Mouse (Mus musculus) mesoderm, embryonic 11.5 days (tissue): Measurements from ENCODE around the gene Dlgap1.
"Not testable (repeated sequence)": the region's sequence is repeated elsewhere in the genome, so short reads cannot be mapped to it uniquely, and the experiment has no call there.

Experiments used
- DNase-seq: peaks from one replicate; pipeline ENCODE4 v3.0.0-alpha.2; 2012; ENCODE audit warnings: low read depth, low spot score

The Dlgap1 gene

DNA sequence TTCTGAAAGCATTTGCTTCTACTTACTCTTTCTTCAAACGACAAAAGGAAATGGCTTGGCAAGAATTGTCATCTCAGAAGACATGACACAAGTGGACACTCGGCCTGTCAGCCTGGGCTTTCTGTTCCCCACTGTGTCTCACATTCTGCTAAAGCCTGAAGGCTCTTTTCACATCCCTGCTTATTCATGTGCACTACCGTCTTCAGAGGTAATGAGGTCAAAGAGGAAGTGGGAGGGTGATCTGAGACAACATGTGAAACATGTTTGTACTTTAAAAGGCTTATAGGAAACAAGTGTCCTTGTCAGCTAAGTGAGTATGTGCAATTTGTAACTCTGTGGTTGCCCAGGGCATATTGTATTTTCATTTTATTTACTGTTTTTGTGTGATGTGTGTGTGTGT, 557.1 kb downstream of the Dlgap1 start:
- no peak for DNase-seq

DNA sequence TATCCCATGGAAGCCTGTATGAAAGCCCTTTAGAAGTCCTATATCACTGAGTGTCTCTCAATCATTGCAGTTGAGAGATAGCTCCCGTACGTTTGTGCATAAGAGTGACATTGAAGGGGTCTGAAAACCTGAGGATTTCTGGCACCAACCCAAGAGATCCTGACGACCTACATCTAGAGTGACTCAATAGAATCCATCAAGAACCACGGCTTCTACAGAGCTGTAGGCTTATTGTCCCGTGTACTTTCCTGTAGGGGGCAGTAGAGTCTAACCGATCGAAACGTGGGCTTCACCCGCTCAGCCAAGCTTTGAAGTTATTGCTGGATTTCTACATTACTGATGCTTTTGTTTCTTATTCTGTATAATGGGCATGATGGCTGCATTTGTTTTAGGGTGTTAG, 558.2 kb downstream of the Dlgap1 start:
- peak; percentile 60 for DNase-seq

DNA sequence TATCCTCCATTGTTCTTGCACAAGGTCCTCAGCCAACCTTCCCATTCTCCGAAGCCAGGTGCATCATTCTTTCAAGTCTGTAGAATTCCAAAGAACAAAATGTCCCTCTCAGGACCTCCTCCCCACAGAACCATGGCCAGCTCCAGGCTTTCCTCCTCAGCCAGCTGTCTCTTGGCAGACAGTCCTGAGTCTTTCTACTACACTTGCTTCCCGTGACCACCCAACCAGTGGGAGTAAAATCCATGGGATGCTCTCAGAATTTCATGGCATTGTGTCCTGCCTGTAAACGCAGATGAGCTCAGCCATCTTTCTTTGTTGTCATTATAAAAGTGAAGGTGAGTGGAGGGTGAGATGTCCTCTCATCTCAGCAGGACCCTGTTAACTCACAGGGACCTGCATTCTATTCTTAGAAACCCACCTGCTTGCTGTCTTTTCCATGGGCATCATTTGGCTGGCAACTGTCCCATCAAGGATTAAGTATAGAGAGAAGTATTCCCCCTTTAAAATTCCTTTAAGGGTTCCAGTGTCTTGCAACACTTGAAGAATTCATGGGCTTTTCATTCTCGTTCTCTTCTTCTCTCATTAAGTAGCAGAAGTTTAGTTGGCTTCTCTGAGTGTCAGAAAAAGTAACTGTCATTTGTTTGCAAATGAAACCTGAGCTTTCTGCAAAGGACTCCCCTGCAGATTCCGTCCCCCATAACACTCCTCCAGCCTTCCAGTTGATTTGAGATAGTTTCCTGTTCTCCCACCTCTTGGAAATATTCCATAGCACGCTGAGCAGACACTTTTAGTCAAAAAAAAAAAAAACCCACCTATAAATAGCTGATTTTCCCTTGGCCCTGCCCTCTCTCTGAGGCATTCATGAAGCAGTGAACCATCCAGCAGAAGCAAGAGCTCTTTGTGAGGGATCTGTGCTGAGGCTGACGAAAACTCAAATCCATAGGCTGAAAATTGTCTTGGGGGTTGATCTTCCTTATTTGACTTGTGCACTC, 559.6 kb downstream of the Dlgap1 start:
- no peak for DNase-seq

- no peak for DNase-seq
Observed at GRCm38 (mm10) chr17:70534321-70534720, 565.4 kb downstream of the Dlgap1 start.

DNA sequence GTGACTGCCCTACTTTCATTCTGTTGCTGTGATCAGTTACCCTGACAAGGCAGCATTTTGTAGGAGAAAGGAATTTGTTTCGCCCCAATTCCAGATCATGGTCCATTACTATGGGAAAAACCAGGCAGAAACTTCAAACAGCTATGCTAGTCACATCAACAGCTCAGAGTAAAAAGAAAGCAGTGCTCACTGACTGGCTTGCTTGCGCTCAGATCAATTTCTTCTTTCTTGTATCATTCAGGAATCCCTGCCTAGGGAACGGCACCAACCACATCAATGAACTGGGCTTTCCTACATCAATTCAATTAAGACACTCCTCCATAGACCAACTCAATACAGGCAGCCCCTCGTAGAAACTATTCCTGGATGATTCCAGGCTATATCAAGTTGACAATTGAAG, 572.9 kb downstream of the Dlgap1 start:
- DNase-seq, result no peak

DNA sequence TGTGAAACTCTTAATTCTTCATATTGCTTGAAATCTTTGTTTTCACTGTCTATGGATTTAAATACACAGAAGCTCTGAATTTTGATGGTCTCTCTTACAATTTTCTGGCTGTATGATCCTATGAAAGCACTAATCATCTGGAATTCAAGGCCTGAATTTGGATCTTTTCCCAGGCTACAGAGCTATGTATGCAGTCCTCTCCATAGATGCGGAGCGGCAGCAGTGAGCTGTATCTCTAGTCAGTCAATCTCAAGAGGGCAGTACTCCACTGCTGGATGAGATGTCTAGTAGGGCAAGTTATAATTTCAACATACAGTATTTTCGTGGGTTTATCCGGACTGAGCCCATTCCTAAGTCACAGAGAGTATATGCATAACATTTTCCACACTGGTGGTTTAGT, 581.9 kb downstream of the Dlgap1 start:
- no peak for DNase-seq

GRCm38 (mm10) chr17:70561547-70561946, 592.7 kb downstream of the Dlgap1 start:
- DNase-seq, result no peak

DNA sequence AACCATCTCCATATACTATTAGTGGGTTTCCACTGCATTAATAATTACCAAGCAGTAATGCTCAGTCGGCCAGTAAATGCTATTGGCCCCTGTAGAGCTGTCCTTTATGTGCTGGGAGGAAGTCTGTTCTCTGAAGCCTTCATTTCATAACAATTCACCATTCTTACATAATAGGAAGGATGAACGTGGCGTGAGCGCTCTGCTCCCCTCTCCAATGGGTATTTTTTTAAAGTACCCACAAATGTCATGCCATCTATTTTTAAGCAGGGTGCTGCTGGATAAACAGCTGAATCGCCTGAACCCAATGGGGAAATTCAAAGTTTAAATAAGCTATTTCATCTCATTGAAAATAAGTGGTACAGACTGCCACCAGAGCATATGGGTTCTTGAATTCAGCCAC, 602.0 kb downstream of the Dlgap1 start:
- DNase-seq, result no peak

- DNase-seq, result no peak
Observed at GRCm38 (mm10) chr17:70583042-70583441, 614.2 kb downstream of the Dlgap1 start.

DNA sequence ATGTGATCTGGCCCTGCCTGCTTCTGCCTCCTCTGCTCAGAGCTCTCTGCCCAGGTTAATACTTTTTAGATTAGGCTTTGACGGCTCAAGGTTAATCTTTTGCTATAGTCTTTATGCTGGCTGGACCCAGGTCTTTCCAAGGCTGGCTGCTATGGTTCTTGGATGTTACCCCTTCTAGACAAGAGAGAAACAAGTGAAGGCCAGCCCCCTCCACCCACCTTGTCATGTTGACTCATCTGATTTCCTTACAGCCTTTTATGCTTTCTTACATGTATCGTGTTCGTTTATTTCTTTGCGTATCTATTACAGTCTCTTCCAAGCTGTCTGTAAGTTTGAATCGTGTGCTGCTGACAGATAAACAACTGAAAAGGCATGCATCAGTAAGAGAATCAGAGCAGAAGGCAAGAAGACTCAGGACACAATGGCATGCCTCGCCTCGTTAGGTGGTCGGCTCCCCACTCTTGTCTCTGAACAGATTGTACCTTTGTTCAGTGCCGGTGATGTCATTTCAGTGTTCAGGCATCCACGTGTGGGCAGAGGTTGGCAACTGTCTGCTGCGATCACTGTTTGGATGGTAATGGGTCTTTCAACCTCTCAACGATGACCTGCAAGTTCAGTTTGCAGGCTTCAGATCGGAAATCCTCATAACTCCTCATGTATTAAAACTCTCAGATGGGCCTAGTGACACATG, 618.0 kb downstream of the Dlgap1 start:
- DNase-seq, result no peak

DNA sequence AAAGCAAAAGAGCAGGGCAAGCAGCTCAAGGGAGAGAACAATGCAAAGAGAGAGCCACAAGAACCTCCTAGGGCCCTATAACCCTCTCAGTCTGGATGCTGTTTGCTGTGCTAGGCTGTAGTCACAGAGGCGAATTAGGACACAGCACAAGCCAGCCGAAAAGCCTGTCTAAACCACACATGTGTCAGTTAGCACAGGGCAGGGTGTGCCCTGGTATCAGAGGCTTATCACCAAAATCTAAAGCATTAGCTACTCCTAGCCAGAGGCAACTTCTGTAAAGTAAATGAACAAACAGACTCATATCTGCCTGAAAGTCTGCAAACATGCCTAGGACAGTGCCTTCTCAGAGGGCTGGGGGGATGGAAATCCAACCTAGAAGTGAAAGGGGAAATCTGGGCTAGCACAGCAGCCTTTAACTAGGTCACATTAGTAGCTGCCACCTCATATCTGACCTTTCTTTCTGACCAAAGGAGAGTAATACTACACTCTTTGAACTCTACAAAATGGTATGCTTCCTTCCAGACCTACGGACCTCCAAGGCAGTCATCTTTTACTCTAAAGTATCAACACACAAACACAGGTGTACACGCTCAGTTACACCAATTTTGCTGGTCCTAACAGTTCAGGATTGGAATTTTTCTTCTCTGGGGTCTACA, 619.2 kb downstream of the Dlgap1 start:
- DNase-seq, result not testable (repeated sequence)

DNA sequence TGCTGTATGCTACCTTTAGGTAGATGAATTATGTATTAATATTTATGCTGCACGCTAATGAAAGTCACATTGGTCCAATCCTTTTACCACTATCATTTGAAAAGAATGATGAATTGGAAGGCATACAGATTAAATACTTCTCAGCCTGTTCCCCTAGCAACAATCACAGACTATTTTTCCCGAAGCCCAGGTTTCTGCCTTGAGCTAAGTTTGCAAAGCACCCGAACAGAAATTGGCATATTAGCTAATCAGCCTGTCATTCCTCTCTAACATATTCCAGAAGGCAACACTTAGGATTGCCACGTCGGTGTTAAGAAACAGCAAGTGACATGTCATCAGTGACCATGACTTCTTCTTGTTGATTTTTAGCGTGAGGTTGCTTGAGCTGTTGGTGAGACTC, 619.8 kb downstream of the Dlgap1 start:
- DNase-seq, result no peak

- DNase-seq, result peak; percentile 24
Observed at GRCm38 (mm10) chr17:70589140-70589539, 620.3 kb downstream of the Dlgap1 start.

DNA sequence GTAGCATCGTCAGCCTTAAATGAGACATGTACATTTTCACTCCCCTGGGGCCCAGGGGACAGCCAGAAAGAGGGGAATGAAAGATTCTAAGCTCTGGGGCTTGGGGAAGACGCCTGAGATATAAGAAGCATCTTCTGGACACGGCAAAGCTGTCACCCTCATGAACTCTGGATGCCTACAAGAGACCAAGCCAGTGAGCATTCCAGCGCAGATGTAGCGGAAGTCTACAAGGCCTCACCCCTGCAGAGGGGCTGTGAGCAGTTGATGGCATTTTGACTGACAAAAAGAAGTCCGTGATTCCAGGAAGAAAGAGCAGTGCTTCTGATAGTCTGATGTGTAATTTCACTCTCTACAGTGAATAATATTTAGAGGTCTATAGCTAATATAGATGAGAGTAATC, 621.6 kb downstream of the Dlgap1 start:
- no peak for DNase-seq

GRCm38 (mm10) chr17:70594277-70594676, 625.4 kb downstream of the Dlgap1 start:
- no peak for DNase-seq

DNA sequence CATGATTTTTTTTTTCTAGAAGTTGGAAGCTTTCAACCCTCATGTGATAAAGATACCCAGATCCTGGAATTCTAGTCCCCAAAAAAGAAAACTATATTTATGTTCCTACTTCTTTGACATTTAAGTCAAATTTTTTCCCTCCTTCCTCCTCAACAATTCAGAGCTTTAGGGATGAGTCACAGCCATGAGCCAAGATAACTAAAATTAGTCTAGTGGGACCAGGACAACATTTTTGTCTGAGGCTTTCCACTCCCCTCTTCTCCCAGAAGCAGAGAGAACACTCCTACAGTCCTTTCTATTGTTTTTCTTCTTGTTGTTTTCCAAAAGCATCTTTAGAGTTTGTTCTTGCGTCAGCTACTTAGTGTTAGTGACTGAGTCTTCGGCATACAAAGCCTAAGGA, 627.5 kb downstream of the Dlgap1 start:
- no peak for DNase-seq

DNA sequence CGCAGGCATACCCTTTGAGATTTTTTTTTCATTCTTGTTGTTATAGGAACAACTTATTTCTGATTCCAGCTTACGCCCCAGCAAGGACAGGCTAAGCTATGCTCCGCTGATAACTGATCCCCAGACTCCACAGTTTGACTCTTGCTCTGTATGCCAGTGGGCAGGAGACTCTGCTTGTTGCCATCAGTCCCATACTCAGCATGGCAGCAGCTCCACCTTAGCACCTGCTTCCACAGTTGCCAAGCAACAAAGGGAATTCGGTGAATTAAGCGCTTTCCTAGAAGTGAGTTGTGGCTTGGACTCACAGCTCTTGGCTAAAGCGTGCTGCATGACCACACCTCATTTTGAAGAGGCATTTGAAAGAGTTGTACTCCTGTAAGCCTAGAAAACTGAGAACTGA, 631.6 kb downstream of the Dlgap1 start:
- no peak for DNase-seq

DNA sequence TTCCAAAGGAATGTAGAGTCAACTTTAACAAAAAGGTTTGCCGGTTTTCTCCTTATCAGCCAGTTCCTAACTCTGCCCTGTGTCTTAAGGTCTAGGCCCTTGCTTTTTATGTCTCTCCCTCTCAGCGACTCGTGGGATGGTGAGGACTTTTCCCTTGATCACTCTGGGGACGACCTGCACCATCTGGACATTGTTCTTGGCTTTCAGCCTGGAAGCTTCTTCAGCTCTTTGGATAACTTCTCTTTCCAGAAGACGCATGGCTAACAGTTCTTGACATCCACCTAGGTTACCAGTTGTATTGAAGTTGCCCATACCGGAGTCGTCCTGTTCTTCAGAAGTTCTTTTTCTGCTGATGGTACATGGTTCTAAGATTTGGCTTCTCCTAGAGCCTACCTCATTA, 633.2 kb downstream of the Dlgap1 start:
- no peak for DNase-seq

DNA sequence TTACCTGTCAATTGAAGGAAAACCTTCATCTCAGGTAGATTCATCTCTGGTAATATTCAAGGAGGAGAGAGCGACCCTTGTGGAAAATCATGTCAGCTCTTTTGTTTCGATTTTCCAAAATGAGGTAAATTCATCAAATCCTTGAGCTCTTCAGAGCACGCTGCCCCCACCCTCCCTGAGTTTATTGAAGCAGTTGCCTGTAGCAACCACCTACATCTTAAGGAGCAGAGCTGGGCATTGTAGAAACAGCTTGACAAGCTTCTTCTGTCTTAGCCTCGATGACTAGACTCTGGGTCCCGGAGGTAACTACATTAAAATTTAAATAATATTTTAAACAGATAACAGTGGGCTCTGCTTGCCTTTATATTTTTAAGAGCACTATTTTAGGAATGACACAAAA, 636.8 kb downstream of the Dlgap1 start:
- DNase-seq, result no peak

DNA sequence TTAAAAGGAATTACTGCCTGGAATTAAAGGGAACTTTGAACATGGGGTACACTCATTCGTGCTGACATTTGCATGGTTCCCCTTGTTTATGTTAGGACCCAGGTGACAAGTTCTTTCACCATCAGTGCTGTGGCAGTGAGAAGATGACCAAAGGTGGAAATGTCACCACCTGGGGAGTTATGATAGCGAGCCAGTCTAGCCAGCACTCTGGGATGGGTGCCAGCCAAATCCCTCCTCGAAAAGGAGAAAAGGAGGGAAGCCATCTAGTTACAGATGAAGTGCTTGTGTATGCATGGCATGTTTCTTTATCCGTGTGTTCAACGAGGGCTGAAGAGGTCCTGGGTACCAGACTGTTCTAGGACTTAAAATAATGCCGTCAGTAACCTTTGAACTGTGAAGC, 643.3 kb downstream of the Dlgap1 start:
- no peak for DNase-seq

GRCm38 (mm10) chr17:70613897-70614296, 645.0 kb downstream of the Dlgap1 start:
- no peak for DNase-seq

DNA sequence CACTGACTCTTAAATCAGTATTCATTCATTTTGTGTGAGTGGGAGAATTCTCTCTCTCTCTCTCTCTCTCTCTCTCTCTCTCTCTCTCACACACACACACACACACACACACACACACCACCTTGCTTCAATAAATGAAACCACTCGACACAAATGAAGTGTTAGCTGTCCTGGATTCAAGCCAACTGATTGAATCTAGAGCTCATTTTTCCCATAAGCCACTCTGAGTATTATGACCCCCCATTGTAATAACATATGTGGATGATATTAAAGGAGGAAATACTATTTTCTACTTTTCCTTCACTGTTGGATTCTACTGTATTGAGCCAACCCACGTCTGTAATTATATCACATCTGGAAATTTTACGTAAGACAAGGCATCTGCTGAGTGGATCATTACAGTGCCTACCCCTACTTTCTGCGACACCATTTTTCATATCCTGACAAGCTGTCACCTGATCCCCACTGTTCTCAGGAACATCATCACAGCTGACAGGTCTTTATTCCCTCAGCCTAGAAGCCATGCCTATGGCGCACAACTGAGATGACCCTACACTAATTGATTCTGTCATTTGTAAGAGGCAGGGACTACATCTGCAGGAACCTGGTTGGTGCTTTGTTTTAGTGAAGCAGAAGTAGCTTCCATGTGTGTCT, 645.7 kb downstream of the Dlgap1 start:
- DNase-seq, result no peak
